Mouse (Mus musculus): Measurements from ENCODE around the gene Sh3pxd2b. TPM values are rescaled to one million over a fixed set of nuclear protein-coding genes. Genes with fewer than 3 reads are reported as not detected.

Sh3pxd2b gene
- total and polyA plus RNA-seq, 3 experiments, result 2.4 to 13.2 (median 6.7) TPM

DNA sequence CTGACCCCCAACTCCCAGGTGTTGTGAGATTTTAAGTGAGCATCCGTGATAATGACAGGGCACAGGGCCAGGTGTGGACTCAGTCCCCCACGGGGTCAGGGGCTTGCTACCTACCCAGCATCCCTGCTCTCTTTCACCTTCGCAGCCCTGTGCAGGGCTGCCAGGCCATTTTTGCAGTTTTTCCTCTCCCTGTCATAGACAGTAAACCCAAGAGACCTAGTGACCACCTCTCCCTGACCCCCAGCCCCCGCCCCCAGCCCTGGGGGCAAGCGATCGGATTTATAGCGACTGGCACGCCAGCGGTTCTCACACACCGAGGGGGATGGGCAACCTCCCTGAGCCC, 385 bp upstream of the Sh3pxd2b start:
- peak overlapping the region; percentile 67 for H3K9ac ChIP-seq (ENCODE audit: insufficient read depth, low read depth)
- in situ Hi-C loops (cut with MboI; ENCODE audit: low pct_ligation_motif_present, low pct_unique_long_range_greater_than_20kb, low sequenced_read_pairs) (no loop called here), dilution Hi-C loops (cut with MboI; ENCODE audit: extremely low pct_ligation_motif_present, extremely low pct_unique_long_range_greater_than_20kb, low sequenced_read_pairs) (no loop called here)
- H3K9me3 ChIP-seq (replicated peaks; ENCODE audit: low read length), result peaks cover 6% of the 10 kb centered on the region
- H3K4me3 ChIP-seq (replicated peaks in 1 of 3; ENCODE audit: low read depth in 2 of 3, low read length in 2 of 3, poor library complexity in 1 of 3), result peak overlapping the region; percentile 53 to 80 (median 70)
- no peak overlapping the region for H3K27ac ChIP-seq (ENCODE audit: insufficient read depth, low read depth)
- H3K27me3 ChIP-seq (replicated peaks), result peaks cover 31% of the 10 kb centered on the region
- H3K4me2 ChIP-seq (ENCODE audit: insufficient read depth, low read depth, poor library complexity, severe bottlenecking), result peak overlapping the region; percentile 58
- peaks cover 10 to 37% of the 10 kb centered on the region in 2 experiments for H3K4me1 ChIP-seq (ENCODE audit: control insufficient read depth in 1 of 2, insufficient read depth in 2 of 2)
- no peak for TF ChIP-seq TCF12 (IDR thresholded peaks at IDR 0.05; ENCODE audit: low read depth, low read length)
- TF ChIP-seq CHD2 (IDR thresholded peaks at IDR 0.05; ENCODE audit: low read length), result peak; percentile 22; the same call in 1 of the 2 replicates
- no peak for TF ChIP-seq ZNF384 (IDR thresholded peaks at IDR 0.05; ENCODE audit: low read depth, low read length)
- H3K79me2 ChIP-seq (replicated peaks; ENCODE audit: control insufficient read depth, extremely low read depth, insufficient read depth, poor library complexity, severe bottlenecking), result no peaks in the 10 kb centered on the region
- DNase-seq (ENCODE audit: extremely low read depth), result no peak
- peaks cover 0 to 19% of the 10 kb centered on the region in 2 experiments for H3K36me3 ChIP-seq (replicated peaks in 1 of 2; ENCODE audit: control insufficient read depth in 1 of 2, insufficient read depth in 1 of 2, low read length in 1 of 2)

DNA sequence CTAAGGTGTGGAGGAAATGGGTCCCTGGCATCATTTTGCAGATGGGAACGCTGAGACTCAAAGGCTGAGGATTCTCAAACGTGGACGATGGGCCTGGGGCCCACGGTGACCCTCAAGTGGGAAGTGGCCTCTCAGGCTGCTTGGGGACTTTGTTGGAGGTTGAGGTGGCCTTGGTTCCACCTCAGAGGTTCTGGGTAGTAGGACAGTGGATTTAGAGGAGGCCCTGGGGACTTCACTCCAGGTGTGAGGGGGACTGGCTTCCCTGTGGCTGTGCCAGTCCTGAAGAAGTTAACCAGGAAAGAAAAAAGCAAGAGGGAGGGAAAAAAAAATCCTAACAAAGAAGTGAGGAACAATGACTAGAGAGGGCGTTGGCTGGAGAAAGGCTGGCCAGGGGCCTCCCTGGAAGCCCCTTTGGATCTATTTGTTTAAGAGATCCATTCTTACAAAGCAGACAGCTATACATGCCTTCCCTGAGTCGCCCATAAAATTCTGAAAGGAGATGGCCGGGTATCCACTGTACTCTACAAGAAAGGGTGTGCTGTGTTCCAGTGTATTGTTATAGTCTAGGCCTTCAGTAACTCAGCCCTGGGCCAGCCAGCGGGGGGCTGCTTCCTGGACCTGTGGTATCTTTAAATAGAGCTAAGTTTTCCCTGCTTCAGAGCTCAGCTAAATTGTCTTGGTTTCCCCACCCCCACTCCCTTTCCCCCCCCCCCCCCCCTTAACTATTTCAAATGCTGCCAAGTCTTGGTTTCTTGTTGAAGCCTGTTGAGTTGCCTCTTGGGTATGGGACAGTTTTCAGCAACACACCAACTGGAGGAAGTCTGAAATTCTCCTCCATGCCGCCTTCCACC, 1.0 kb downstream of the Sh3pxd2b start:
- Histone ChIP-seq H3K9ac (ENCODE audit: insufficient read depth, low read depth) (peak overlapping the region; percentile 67), H3K4me2 (ENCODE audit: insufficient read depth, low read depth, poor library complexity, severe bottlenecking) (peak overlapping the region; percentile 58), H3K4me1 (ENCODE audit: control insufficient read depth in 1 of 2, insufficient read depth in 2 of 2) (peaks cover 10 to 37% of the 10 kb centered on the region in 2 experiments), H3K27me3 (replicated peaks) (peaks cover 31% of the 10 kb centered on the region), H3K36me3 (replicated peaks in 1 of 2; ENCODE audit: control insufficient read depth in 1 of 2, insufficient read depth in 1 of 2, low read length in 1 of 2) (peaks cover 0 to 30% of the 10 kb centered on the region in 2 experiments), H3K9me3 (replicated peaks; ENCODE audit: low read length) (peaks cover 6% of the 10 kb centered on the region), H3K4me3 (replicated peaks in 1 of 3; ENCODE audit: low read depth in 2 of 3, low read length in 2 of 3, poor library complexity in 1 of 3) (peak overlapping the region; percentile 56 to 80 (median 70)), H3K27ac (ENCODE audit: insufficient read depth, low read depth) (peak overlapping the region; percentile 5; the same call in 1 of the 2 replicates), H3K79me2 (replicated peaks; ENCODE audit: control insufficient read depth, extremely low read depth, insufficient read depth, poor library complexity, severe bottlenecking) (no peaks in the 10 kb centered on the region)
- dilution Hi-C loops (cut with MboI; ENCODE audit: extremely low pct_ligation_motif_present, extremely low pct_unique_long_range_greater_than_20kb, low sequenced_read_pairs) (no loop called here), in situ Hi-C loops (cut with MboI; ENCODE audit: low pct_ligation_motif_present, low pct_unique_long_range_greater_than_20kb, low sequenced_read_pairs) (no loop called here)
- TF ChIP-seq SIN3A (IDR thresholded peaks at IDR 0.05; ENCODE audit: low read length) (0 out of 2 replicates have a peak, but pooled peaks have one; percentile 3), CHD2 (IDR thresholded peaks at IDR 0.05; ENCODE audit: low read length) (no peak), NELFE (IDR thresholded peaks at IDR 0.05; ENCODE audit: low read depth, low read length) (no peak), UBTF (IDR thresholded peaks at IDR 0.05; ENCODE audit: low read depth, low read length) (no peak), MEF2A (IDR thresholded peaks at IDR 0.05; ENCODE audit: borderline replicate concordance, low read depth, low read length) (0 out of 2 replicates have a peak, but pooled peaks have one; percentile 16), USF2 (conservative IDR thresholded peaks at IDR 0.05; ENCODE audit: low read depth, low read length) (no peak), RCOR1 (conservative IDR thresholded peaks at IDR 0.05; ENCODE audit: low read depth, low read length) (no peak), ETS1 (conservative IDR thresholded peaks at IDR 0.05; ENCODE audit: low read depth, low read length) (no peak), MYC (IDR thresholded peaks at IDR 0.05; ENCODE audit: low read depth, low read length) (no peak)
- DNase-seq (ENCODE audit: extremely low read depth), result no peak
